Mouse (Mus musculus) bone marrow macrophage, adult 2 months (primary cell): ENCODE data around the gene Naga.

Experiments
- CTCF ChIP-seq: IDR thresholded peaks from 2 replicates; pipeline ENCODE4 v1.5.1; 2012; ENCODE audit warnings: low read depth, mild to moderate bottlenecking, low read length, moderate library complexity
- POLR2A ChIP-seq: IDR thresholded peaks from 2 replicates; pipeline ENCODE4 v1.6.1; 2012; ENCODE audit warnings: mild to moderate bottlenecking, low read depth, low read length, borderline replicate concordance

GRCm38 (mm10) chr15:82353745-82354113, 15.0 kb upstream of the Naga start:
- TF ChIP-seq CTCF (no peak), POLR2A (no peak)
